Mouse (Mus musculus) adrenal gland, postnatal 10 days (tissue): Measurements from ENCODE around the gene Syt13. TPM values are rescaled to one million over a fixed set of nuclear protein-coding genes. Genes with fewer than 3 reads are reported as not detected.

Source experiments
- DNase-seq: peaks from one replicate; pipeline ENCODE4 v3.0.0; 2021; ENCODE audit warnings: mixed read lengths
- total RNA-seq, 2 experiments: library from RNA; stranded (reverse); gene quantifications; 2 replicates each; pipeline ENCODE4 v1.2.3; 2021

Gene Syt13
- total RNA-seq, 2 experiments from 2014 or later, result 0.97 to 1.1 TPM

DNA sequence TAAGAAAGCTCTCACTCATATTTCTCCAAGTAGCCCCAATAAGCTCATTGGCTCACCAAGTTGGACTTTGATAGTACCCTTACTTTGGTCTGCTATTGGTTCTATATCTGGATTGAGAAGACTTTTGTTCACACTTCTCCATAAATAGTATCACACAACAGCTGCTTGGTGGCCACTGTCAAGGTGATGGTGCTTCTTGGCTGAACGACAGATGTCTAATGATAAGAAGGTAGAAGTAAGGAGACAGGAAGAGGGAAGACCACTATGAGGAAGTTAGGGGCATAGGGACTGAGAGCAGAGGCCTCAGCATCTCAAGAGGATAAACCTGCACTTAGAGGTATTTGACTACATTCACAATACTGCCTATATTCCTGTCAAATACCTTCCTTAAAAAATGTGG, 49.4 kb downstream of the Syt13 start:
- no peak for DNase-seq

DNA sequence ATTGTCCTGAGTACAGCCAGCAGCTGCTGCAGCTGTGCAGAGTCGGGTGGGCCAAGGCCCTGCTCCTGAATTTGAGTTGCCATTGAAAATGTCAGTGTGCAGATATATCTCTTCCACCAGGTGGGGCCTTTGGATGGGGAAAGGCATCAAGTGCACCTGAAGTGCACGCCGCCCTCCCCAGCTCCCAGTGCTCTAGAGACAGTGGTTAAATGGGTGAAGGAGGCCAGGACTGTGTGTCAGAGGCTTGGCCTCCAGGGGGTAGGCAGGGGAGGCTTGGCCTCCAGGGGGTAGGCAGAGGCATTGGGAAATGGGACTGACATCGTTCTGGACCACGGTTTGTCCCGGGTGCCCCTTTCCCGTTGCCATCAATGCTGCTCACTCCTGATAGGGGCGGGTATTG, 51.4 kb downstream of the Syt13 start:
- DNase-seq, result no peak

DNA sequence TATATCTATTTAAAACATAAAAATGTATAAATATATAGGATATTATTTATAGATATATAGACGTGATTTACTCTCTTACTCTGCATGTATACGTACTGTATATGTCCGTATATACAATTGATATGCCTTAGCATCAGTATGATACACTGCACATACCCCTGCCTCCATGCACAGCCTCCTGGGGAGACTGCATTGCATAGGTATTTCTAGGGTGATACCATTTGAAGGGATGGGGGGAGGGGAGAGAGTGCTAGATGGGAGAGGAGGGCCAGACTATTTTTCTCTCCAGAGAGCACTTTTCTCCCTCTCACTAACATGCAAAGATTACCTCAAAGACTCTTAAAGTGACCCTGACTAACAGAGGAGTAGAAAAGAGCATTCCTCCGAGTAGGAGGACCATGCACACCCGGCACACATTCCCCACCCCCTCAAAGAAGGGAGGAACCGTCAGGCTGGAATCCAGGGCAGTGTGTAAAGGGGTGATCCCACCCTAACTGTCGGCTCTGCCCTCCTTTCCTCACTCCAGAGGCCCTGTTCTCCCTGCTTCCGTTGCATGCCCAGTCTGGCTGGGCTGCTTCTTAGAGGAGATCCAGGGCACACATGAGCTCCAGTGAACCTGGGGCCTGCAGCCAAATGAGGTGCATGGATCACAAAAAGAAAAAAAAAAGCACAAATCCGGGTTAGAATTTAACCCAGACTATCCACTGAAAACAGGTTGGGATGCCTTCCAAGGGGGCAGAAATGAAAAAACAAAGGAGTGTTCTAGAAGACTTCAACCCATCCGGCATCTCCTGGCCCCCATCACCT, 52.3 kb downstream of the Syt13 start:
- DNase-seq, result no peak

DNA sequence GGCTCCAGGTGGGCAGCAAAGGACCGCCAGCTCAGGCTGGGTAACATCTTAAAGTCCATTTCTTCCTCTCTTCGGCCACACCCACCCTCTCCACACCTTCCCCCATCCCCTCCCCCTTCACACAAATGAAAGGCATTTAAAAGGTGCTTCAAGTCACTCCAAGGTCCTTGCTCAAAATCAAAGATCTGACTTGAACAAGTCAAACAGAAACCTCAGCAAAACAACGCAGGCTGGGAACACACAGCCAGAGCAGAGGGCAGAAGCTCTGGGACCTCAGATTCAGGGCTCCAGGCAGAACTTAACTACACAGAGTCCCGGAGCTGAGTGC, 52.9 kb downstream of the Syt13 start:
- no peak for DNase-seq

DNA sequence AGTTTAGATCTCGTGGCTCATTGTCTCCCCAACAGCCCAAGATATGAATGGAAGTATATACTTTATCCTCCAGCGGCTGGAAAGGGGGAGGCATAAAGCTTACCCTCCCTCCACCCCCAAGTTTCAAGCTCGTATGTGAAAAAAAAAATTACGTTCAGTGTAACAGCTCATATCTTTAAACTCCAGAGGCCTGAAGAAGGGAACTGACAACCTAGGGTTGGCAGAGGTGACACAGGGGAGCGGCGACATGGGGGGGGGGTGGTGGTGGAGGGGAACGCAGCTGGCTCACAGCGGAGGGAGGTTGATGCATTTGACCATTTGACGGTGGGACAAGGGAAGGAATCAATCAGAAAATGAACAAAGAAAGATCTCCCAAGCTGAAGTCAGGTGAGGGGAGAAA, 56.2 kb downstream of the Syt13 start:
- no peak for DNase-seq

DNA sequence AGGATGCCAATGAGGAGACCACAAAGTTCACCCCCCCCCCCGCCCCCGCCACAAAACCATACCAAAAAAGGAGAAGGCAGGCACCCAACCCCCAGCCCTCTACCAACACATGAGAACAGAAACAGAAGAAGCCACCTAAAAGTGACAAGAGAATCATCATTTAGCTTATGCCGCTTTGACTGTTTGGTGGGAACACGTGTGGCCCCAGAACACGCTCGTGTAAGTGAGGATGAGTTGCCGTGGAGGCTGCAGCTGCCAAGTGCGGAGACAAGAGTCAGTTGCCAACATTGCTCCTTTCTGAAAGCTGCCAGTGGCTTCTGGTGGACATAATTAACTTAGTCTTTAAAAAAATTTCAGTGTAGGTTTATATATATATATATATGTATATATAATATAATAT, 56.6 kb downstream of the Syt13 start:
- no peak for DNase-seq

DNA sequence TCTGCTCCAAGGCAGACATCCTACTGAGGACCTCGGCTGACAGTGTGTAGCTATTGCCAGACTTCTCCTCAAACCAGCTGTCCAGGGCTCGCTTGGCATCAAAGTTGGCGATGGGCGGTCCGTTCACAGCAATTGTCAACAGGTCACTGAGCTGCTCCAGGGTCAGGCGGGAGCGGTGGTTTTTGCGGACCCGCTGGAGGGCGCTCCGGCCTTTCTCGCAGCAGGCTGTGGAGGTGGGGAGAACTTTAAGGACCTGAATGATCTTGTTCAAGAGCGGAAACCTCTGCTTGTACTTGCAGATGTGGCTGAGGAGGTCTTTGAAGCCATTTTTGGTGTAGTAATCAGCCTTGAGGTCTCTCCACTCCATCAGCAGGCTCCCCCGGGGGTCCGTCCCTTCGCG, 57.2 kb downstream of the Syt13 start:
- DNase-seq, result no peak

DNA sequence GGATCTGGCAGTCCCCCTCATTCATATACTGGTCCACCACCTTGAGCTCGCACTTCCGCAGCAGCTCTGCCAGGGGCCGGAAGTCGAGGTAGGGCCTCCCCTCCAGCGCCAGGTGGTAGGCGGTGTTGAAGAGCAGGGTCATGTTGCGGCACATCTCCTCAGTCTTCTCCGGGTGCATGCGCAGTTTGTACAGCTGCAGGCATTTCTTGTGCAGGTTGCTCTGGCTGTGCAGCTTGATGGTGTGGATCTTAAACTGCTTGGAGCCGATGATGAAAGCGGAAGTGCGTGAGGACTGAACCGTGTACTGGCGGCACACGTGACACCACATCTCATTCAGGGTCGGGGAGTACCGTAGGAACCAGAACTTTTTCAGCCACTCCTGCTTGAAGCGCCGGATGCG, 58.7 kb downstream of the Syt13 start:
- no peak for DNase-seq

DNA sequence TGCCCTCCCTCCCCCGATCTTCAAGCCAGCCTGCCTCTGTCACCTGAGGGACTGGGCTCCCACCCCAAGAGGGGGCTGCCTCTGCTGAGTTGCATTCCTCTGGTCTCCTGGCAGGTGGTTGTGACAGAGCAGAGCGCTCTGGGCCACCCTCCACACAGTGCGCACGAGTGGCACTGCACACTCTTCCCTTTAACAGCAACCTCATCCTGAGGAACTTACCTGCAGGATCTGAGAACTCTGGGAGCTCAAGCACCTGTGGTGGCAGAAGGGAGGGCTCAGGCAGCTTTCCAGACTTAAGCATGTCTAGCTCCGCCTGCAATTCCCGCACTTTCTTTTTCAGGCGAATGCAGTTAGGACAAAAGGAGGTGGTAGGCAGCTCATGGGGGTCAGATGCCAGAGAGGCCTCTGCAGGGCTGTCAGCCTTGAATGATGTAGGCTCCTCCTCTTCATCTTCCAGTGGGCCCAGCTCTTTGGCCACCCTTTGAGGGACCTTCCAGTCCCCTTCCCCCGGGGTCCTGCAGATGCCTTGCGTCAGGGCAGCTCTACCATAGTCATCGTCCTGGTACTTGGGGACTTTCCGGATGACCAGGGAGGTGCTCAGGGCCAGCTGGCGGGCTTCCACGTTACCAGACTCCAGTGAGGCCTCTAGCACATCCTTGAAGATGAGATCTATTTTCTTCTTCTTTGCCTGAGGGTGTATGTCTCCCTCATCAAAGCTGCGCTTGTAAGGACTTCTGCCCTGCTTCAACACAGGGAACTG, 60.3 kb downstream of the Syt13 start:
- no peak for DNase-seq

DNA sequence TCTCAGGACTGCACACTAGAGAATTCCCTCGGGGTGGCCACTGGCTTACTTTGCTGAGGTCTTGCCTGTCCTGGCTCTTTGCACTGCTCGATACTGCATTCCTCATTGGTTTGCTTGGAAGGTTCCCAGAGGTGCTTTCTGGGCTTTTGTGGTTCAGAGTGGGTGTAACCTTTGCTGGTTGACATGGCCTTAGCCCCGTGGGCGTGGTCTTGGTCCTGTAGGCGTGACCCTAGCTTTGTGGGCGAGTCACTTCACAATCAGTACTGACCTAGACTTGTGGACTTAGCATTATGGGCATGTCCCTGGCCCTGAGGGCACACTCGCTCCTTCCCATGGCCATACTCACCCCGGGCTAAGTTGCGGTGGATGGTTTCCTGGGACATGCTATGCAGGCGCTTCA, 65.3 kb downstream of the Syt13 start:
- DNase-seq, result peak; percentile 28

DNA sequence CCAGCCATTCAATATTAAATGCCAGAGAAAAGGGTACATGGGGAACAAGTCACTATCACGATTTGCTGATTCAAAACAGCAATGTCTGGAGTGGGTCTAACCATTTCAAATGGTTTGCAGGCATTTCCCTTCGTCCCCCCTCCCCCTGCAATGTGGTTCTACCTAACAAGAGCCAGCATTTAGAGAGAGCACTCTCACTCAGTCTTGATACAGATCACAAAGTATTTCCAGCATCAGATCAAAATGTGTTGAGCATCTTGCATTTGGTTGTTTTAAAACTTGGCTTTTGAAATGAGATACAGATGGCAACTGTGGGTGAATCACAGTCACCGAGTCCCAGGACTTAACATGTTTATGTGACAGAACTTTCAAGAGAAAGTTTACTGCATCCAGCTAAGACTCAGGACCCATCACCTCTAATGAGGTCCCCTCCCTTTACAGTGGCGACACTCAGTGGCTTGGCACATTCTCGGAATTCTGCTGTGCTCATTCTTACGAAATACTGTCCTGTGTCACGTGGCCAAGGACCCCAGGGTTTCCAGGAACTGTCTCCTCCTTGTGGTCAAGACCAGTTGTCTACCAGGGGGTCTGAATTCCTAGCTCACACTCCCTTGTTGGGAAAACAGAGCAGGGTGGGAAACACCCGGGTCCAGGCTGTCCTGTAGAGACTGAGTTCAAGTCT, 67.8 kb downstream of the Syt13 start:
- no peak for DNase-seq

DNA sequence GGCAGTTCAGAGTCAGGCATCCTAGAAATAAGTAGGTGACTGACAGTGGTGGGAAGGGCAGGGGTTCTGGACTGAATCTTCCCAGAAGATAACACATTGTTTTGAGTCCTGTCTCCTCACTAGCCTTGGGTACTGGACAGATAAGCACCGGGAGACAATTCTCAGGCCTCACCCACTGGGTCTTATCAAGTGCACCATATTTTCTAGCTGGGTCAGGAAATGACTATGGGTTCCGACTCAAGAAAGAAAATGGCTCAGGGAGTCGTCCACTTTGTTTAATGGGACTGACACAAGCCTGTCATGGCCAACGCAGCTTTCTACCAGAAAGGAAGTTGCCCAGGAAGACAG, 68.3 kb downstream of the Syt13 start:
- no peak for DNase-seq

DNA sequence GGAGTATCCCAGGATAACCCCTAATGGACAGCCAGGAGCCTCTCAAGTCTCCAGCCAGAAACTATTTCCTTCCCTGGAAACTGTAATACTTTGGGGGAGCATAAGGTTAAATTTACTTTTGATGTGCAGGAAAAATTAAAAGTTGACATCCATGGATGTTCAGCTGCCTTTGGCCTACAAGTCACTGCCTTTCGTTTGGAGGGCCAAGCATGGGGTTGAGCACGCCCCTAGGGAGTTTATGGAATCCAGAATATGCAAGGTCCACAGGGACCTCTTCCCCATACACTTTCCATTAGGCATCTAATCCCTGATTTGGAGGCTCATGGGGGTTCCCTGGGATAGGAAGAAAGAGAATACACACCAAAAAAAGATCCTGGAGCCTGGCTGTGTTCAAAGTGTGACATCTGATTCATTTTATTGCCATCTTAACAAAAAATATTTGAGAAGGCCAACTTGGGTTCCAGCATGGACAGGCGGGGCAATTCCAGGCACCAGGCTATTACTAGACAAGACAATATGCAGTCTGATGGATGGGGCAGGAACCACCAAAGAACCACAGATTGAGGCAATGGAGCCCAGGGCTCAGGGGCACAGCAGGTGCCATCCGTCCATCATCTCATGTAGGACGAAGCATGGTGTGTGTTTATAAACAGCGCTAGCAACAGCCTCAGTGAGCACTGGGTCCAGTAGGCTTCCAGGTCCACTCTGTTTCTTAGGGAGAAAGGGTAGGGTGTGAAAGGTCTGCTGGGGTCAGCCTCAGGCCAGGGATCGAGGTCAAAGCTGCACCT, 69.6 kb downstream of the Syt13 start:
- DNase-seq, result no peak

DNA sequence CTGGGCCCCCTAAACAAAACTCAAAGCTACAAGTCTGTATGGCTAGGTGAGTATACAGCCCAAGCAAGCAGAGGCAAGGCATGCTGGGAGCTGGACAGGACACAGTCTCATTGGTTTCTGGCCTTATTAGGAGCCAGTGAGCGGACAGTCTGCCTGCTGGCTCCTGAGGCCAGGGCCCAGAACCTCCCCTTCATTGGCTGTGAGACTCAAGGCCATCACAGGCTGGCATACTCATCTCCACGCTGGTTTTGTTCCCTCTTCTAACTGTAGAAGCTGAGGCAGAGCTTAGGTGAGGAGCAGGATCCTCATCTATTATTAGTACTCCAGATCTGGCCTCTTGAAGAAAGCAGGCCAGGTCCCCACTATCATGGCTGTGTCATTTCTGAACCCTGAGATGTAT, 70.3 kb downstream of the Syt13 start:
- DNase-seq, result no peak

DNA sequence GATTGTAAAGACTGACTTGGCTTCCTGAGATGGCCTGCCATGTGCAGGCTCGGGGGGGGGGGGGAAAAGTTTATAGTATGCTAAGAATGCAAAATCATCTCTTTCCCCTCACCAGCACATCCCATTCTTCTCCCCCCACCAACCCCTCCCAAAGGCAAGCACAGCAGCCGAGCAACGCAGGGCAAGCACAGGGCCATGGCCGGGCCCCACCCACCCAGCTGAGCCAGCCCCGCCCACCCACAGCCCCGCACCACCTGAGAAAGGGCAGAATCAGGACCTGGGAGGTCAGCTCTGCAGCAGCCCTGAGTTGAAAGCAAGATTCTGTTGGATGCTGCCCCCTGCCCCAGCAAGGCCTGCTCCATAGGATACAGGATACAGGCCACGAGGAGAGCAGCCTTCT, 70.7 kb downstream of the Syt13 start:
- DNase-seq, result no peak

DNA sequence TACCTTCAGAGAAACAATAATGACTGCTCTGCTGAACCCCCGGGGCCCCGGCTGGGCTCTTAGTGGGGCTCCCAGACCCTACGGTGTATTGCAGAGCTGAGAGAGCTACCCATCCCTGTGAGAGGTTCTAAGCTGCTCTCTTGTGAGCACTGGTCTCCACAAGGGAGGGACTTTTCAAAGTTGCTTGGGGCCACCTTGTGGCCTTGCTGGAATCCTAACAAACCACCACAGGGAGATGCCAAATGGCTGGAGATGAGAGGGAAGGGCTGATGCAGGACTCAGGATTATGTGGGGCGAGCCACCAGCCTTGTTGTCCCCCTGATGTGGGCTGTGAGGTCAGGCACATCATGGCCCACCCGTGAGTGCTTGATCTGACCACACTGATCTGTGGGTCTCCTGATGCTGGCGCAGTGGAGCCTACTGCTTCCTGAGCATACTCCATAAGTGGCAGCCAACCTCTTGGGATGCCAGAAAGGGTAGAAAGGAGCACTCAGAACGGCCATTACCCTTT, 72.3 kb downstream of the Syt13 start:
- DNase-seq, result no peak

DNA sequence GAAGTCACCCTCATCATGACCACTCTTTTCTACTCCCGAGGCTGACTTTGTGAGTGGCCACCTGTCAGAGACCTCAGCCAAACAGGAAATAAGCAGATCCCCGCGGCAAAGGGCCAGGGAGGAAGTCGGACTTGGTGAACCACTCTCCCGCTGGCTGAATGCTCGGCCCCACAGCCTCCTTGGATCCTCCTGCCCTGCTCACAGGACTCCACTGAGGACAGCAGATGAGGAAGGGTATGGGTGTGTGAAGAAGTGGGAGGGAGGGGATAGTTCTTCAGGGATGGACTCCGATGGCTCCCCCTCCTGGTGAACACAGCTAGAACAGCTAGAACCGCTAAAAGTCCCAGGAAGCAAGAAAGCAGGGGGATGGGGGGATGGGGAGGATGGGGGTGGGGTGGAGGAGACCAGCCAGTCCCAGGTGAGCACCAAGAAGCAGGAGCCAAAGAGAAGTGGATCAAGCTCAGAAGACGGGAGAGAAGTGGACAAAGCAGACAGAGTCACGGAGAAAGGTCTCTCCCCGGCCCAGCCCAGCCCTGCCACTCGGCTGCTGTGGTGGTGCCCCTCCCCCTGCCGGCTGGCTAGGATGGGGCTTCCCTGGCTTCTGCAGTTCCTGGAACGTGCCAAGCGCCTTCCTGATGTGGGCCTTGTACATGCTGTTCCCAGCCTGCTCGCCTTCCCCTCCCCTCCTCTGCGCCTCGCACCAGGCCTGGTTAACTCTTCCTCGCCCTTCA, 73.2 kb downstream of the Syt13 start:
- DNase-seq, result peak; percentile 77

DNA sequence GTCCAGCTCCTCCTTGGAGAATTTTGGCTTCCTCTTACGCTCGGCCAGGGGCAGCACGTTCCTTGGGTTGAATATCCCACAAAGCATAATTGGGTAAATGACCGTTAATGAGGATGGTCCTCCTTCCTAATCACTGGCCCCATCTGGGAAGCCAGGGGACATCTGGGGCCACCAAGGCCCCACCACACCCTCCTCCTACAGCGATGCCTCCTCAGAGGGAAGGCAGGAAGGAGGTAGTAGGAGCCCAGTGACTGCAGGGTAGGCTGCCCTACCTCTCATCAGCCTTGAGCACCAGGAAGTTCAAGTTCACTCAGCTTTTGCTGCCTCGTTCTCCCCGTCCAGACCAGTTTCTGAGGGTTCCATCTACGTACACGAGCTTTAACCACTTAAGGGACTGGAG, 74.7 kb downstream of the Syt13 start:
- DNase-seq, result no peak

DNA sequence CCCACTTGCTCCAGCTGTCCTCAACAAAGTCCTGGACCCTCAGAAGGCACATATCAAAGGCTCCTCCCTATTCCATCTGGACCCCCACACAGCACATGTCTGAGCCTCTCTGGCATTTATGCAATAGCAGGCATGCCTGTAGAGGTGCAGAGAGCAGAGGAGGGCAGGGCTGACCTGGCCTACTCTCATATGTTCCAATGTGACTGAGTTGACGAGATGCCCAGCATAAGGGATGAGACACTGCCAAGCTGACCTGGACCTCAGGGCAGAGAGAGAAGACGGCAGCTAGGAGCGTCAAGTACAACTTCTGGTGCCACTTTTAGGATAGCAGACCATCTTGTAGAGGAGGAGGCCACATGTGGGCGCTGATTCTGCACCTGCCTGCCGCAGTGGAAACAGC, 77.1 kb downstream of the Syt13 start:
- DNase-seq, result no peak

DNA sequence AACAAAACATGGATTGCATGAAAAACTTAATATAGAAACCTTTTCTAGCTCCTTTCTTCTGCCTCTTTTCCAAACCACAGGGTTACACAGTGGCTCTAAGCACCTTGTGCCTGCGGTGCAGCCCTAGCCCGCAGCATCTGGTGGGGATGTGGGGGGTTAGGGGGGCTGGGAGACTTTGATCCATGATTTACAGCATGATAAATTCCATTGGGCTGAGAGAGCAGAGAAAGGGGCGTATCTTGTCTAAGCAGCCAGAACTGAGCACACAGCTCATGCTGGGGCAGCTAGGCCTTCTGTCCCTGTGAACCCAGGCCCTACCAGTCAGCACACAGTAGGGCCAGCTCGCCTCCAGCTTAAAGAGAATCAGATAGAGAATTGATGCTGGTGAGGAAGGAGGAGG, 90.1 kb downstream of the Syt13 start:
- no peak for DNase-seq
